Mouse (Mus musculus) T-helper 1 cell (primary cell): ENCODE results near the gene Btbd16.

Source experiments
- in situ Hi-C: fragments of 300-600 bp; cut with MboI, MseI; formaldehyde crosslinking; loops from one replicate; pipeline ENCODE4 v1.15.1; 2025; ENCODE audit warnings: high pct_unique_total_duplicates

Gene Btbd16

GRCm38 (mm10) chr7:130860721-130861142 is 86.9 kb downstream of the Btbd16 start:
- in situ Hi-C loops, result no loop called here

GRCm38 (mm10) chr7:130862501-130862900 is 88.6 kb downstream of the Btbd16 start:
- in situ Hi-C loops, result no loop called here

GRCm38 (mm10) chr7:130864711-130865110 is 90.8 kb downstream of the Btbd16 start:
- in situ Hi-C loops, result no loop called here

GRCm38 (mm10) chr7:130865613-130866591 is 92.0 kb downstream of the Btbd16 start, which contains the start of gene Plekha1:
Gene Plekha1 (plus strand): TSS chr7:130865756.
- in situ Hi-C loops, result no loop called here

GRCm38 (mm10) chr7:130866640-130867039 is 92.8 kb downstream of the Btbd16 start:
- in situ Hi-C loops, result no loop called here

- in situ Hi-C loops, result no loop called here
Measured at GRCm38 (mm10) chr7:130867256-130867655, 93.4 kb downstream of the Btbd16 start.
